ENCODE assay signal across 27 mouse cellular contexts in genomic region chr4:141118691-141119090, GRCm38 (mm10). TPM values are rescaled to one million over a fixed set of nuclear protein-coding genes. Genes with fewer than 3 reads are reported as not detected.
DNase-seq lines count a peak whose midpoint lies in the region; ATAC-seq and TF ChIP-seq lines count a peak whose summit lies in the region.
"Had no signal": no experiment of that assay in that cellular context is flagged by ENCODE, and none has a peak within 500 bp of the region (broad histone marks: within the 10 kb centered on the region; RNA-seq: fewer than 3 reads in every experiment).

No protein-coding gene starts in this region.

- TF ChIP-seq CTCF in kidney, postnatal 0 days (IDR thresholded peaks at IDR 0.05; ENCODE audit: low read depth): no peak
- no peak for TF ChIP-seq CTCF in E14TG2a.4 (conservative IDR thresholded peaks at IDR 0.05; ENCODE audit: low read length)

- DNase-seq in embryonic facial prominence, embryonic 10.5 days (ENCODE audit: low spot score): no peak
- no peak for DNase-seq in heart, adult 18-20 months
- no peak for DNase-seq in kidney, postnatal 0 days (ENCODE audit: low spot score)
- DNase-seq in lung, postnatal 36 days: no peak
- DNase-seq: adrenal gland, adult 2 months; gastrocnemius, postnatal 10 days; heart, adult 2 months; heart, postnatal 36 days; liver; thymus, adult 18-20 months; thymus, postnatal 36 days had no signal

- peaks cover 4% of the 10 kb centered on the region; the same call in 1 of the 2 replicates for H3K4me1 ChIP-seq in embryonic facial prominence, embryonic 13.5 days
- peaks cover 48% of the 10 kb centered on the region for H3K4me1 ChIP-seq in embryonic facial prominence, embryonic 10.5 days
- H3K4me1 ChIP-seq in heart, embryonic 16.5 days (ENCODE audit: control insufficient read depth, insufficient read depth, low read length): peaks cover 27% of the 10 kb centered on the region
- peaks cover 3% of the 10 kb centered on the region; the same call in 1 of the 2 replicates for H3K4me1 ChIP-seq in kidney, postnatal 0 days (replicated peaks; ENCODE audit: insufficient read depth, low read length)
- 0 out of 2 replicates have a peak, but pooled peaks cover 7% of the 10 kb centered on the region for H3K4me1 ChIP-seq in kidney, embryonic 14.5 days (ENCODE audit: control insufficient read depth, insufficient read depth, low read length)
- H3K4me1 ChIP-seq in E14TG2a.4 (replicated peaks; ENCODE audit: low read depth, low read length): peaks cover 98% of the 10 kb centered on the region

- H3K4me3 ChIP-seq in embryonic facial prominence, embryonic 13.5 days: no peak overlapping the region
- H3K4me3 ChIP-seq in embryonic facial prominence, embryonic 10.5 days: no peak overlapping the region
- H3K4me3 ChIP-seq in heart, embryonic 16.5 days (ENCODE audit: low read length): no peak overlapping the region
- no peak overlapping the region for H3K4me3 ChIP-seq in kidney, postnatal 0 days (replicated peaks; ENCODE audit: low read depth, low read length)
- H3K4me3 ChIP-seq in kidney, embryonic 14.5 days (ENCODE audit: low read length): no peak overlapping the region
- peak overlapping the region; percentile 8 for H3K4me3 ChIP-seq in E14TG2a.4 (replicated peaks; ENCODE audit: low read length)
- H3K4me3 ChIP-seq: forebrain, embryonic 15.5 days; heart, adult 2 months; limb, embryonic 10.5 days; liver, embryonic 15.5 days; lung, embryonic 15.5 days; midbrain, embryonic 10.5 days had no signal

- H3K9me3 ChIP-seq in embryonic facial prominence, embryonic 13.5 days: no peaks in the 10 kb centered on the region
- no peaks in the 10 kb centered on the region for H3K9me3 ChIP-seq in embryonic facial prominence, embryonic 10.5 days
- H3K9me3 ChIP-seq in heart, embryonic 16.5 days (replicated peaks; ENCODE audit: control insufficient read depth, low read length): no peaks in the 10 kb centered on the region
- no peaks in the 10 kb centered on the region for H3K9me3 ChIP-seq in kidney, postnatal 0 days (replicated peaks; ENCODE audit: low read length)
- no peaks in the 10 kb centered on the region for H3K9me3 ChIP-seq in kidney, embryonic 14.5 days (ENCODE audit: control insufficient read depth, low read length)
- H3K9me3 ChIP-seq in E14TG2a.4 (ENCODE audit: low read length): no peaks in the 10 kb centered on the region
- H3K9me3 ChIP-seq: forebrain, embryonic 15.5 days; G1E; limb, embryonic 10.5 days; liver, embryonic 15.5 days; lung, embryonic 15.5 days; midbrain, embryonic 10.5 days had no signal

- no peaks in the 10 kb centered on the region for H3K27me3 ChIP-seq in embryonic facial prominence, embryonic 13.5 days
- no peaks in the 10 kb centered on the region for H3K27me3 ChIP-seq in embryonic facial prominence, embryonic 10.5 days (replicated peaks; ENCODE audit: low read depth, poor library complexity, severe bottlenecking)
- H3K27me3 ChIP-seq in heart, embryonic 16.5 days (ENCODE audit: control insufficient read depth, insufficient read depth, low read length): no peaks in the 10 kb centered on the region
- H3K27me3 ChIP-seq in kidney, postnatal 0 days (ENCODE audit: insufficient read depth, low read length): no peaks in the 10 kb centered on the region
- no peaks in the 10 kb centered on the region for H3K27me3 ChIP-seq in kidney, embryonic 14.5 days (ENCODE audit: control insufficient read depth, insufficient read depth, low read length)
- H3K27me3 ChIP-seq in E14TG2a.4 (ENCODE audit: insufficient read depth, low read length): no peaks in the 10 kb centered on the region
- H3K27me3 ChIP-seq: forebrain, embryonic 15.5 days; liver, embryonic 15.5 days; lung, embryonic 15.5 days; Patski had no signal

- no peak for ATAC-seq in embryonic facial prominence, embryonic 13.5 days (ENCODE audit: insufficient number of reproducible peaks, insufficient read depth, low FRiP score, low TSS enrichment, low read depth)
- no peak for ATAC-seq in heart, embryonic 16.5 days (replicated peaks; ENCODE audit: extremely low read depth, insufficient read depth, low FRiP score)
- ATAC-seq in kidney, postnatal 0 days (replicated peaks; ENCODE audit: low FRiP score, low read depth): no peak
- ATAC-seq in kidney, embryonic 14.5 days (ENCODE audit: low FRiP score, low TSS enrichment): no peak
- ATAC-seq: CD4-positive, CD25-positive, alpha-beta regulatory T cell, adult 4 months; forebrain, embryonic 15.5 days; hindbrain, embryonic 16.5 days; intestine, embryonic 16.5 days; Patski had no signal

- 0 out of 2 replicates have a peak overlapping the region, but pooled peaks have one; percentile 21 for H3K9ac ChIP-seq in embryonic facial prominence, embryonic 13.5 days
- H3K9ac ChIP-seq in heart, embryonic 16.5 days (ENCODE audit: low read length): 0 out of 2 replicates have a peak overlapping the region, but pooled peaks have one; percentile 9
- no peak overlapping the region for H3K9ac ChIP-seq in kidney, postnatal 0 days (ENCODE audit: low read depth, low read length)
- H3K9ac ChIP-seq in kidney, embryonic 14.5 days (ENCODE audit: low read depth, low read length): no peak overlapping the region
- H3K9ac ChIP-seq: forebrain, embryonic 15.5 days; liver, embryonic 15.5 days; lung, embryonic 15.5 days had no signal

- H3K4me2 ChIP-seq in embryonic facial prominence, embryonic 13.5 days: no peak overlapping the region
- H3K4me2 ChIP-seq in heart, embryonic 16.5 days (ENCODE audit: low read depth, low read length): no peak overlapping the region
- no peak overlapping the region for H3K4me2 ChIP-seq in kidney, postnatal 0 days (ENCODE audit: low read length)
- no peak overlapping the region for H3K4me2 ChIP-seq in kidney, embryonic 14.5 days (replicated peaks; ENCODE audit: low read depth, low read length)
- H3K4me2 ChIP-seq: forebrain, embryonic 15.5 days; liver, embryonic 15.5 days; lung, embryonic 15.5 days had no signal

- WGBS in embryonic facial prominence, embryonic 13.5 days: 85% methylated on average over 4 of the region's 4 CpGs
- WGBS in embryonic facial prominence, embryonic 10.5 days: 78% methylated on average over 4 of the region's 4 CpGs
- WGBS in heart, embryonic 16.5 days: 58% methylated on average over 4 of the region's 4 CpGs
- 57% methylated on average over 4 of the region's 4 CpGs for WGBS in kidney, postnatal 0 days
- 81% methylated on average over 4 of the region's 4 CpGs for WGBS in kidney, embryonic 14.5 days

- peaks cover 53% of the 10 kb centered on the region for H3K36me3 ChIP-seq in embryonic facial prominence, embryonic 13.5 days
- H3K36me3 ChIP-seq in embryonic facial prominence, embryonic 10.5 days (replicated peaks): peaks cover 83% of the 10 kb centered on the region
- H3K36me3 ChIP-seq in heart, embryonic 16.5 days (ENCODE audit: control insufficient read depth, insufficient read depth): peaks cover 32% of the 10 kb centered on the region
- H3K36me3 ChIP-seq in kidney, postnatal 0 days (ENCODE audit: insufficient read depth, low read length): peaks cover 33% of the 10 kb centered on the region
- peaks cover 53% of the 10 kb centered on the region for H3K36me3 ChIP-seq in kidney, embryonic 14.5 days (ENCODE audit: control insufficient read depth, insufficient read depth, low read length)
- peaks cover 91% of the 10 kb centered on the region for H3K36me3 ChIP-seq in E14TG2a.4 (ENCODE audit: insufficient read depth, low read length)

- H3K27ac ChIP-seq in embryonic facial prominence, embryonic 13.5 days: no peak overlapping the region
- no peak overlapping the region for H3K27ac ChIP-seq in embryonic facial prominence, embryonic 10.5 days (replicated peaks)
- H3K27ac ChIP-seq in heart, embryonic 16.5 days (ENCODE audit: low read length): no peak overlapping the region
- H3K27ac ChIP-seq in kidney, postnatal 0 days: 0 out of 2 replicates have a peak overlapping the region, but pooled peaks have one; percentile 42
- H3K27ac ChIP-seq in kidney, embryonic 14.5 days (ENCODE audit: low read depth, low read length): no peak overlapping the region
- H3K27ac ChIP-seq: forebrain, embryonic 15.5 days; heart, adult 2 months; limb, embryonic 10.5 days; liver, embryonic 15.5 days; lung, embryonic 15.5 days had no signal

RNA-seq across cellular contexts. Expression of gene Szrd1, which starts 20.9 kb away (rescaled TPM):
- 40.5 and 42.4 TPM in 2 replicates for polyA plus RNA-seq in embryonic facial prominence, embryonic 13.5 days (2015; fragmentation: Nextera tagmentation; extraction: Ambion mirVana)
- 37.4 and 39.0 TPM in 2 replicates for polyA plus RNA-seq in embryonic facial prominence, embryonic 10.5 days (2016; fragmentation: Nextera tagmentation; extraction: Ambion mirVana)
- 29.5 and 33.9 TPM in 2 replicates for polyA plus RNA-seq in heart, embryonic 16.5 days (2015; fragmentation: Nextera tagmentation; extraction: Ambion mirVana)
- 10 to 100 TPM; 87.6 to 95.7 TPM for total RNA-seq in heart, adult 18-20 months (2021)
- polyA plus RNA-seq in kidney, postnatal 0 days (2015; fragmentation: Nextera tagmentation; extraction: Ambion mirVana): 38.0 and 40.4 TPM in 2 replicates
- 23.3 and 46.4 TPM in 2 replicates for polyA plus RNA-seq in kidney, embryonic 14.5 days (2014; fragmentation: Nextera tagmentation; extraction: Ambion mirVana)

RNA-seq across cellular contexts. Expression of gene Fbxo42, which starts 29.0 kb away (rescaled TPM):
- polyA plus RNA-seq in embryonic facial prominence, embryonic 13.5 days (2015; fragmentation: Nextera tagmentation; extraction: Ambion mirVana): 23.3 and 24.2 TPM in 2 replicates
- 29.3 and 30.6 TPM in 2 replicates for polyA plus RNA-seq in embryonic facial prominence, embryonic 10.5 days (2016; fragmentation: Nextera tagmentation; extraction: Ambion mirVana)
- polyA plus RNA-seq in heart, embryonic 16.5 days (2015; fragmentation: Nextera tagmentation; extraction: Ambion mirVana): 12.8 and 14.5 TPM in 2 replicates
- 10 to 100 TPM; 10.4 to 10.8 TPM for total RNA-seq in heart, adult 18-20 months (2021)
- 14.6 and 16.1 TPM in 2 replicates for polyA plus RNA-seq in kidney, postnatal 0 days (2015; fragmentation: Nextera tagmentation; extraction: Ambion mirVana)
- polyA plus RNA-seq in kidney, embryonic 14.5 days (2014; fragmentation: Nextera tagmentation; extraction: Ambion mirVana): 22.0 and 26.8 TPM in 2 replicates

RNA-seq across cellular contexts. Expression of gene Spata21, which starts 30.6 kb away (rescaled TPM):
- 0.22 and 0.32 TPM in 2 replicates for polyA plus RNA-seq in embryonic facial prominence, embryonic 13.5 days (2015; fragmentation: Nextera tagmentation; extraction: Ambion mirVana)
- polyA plus RNA-seq in embryonic facial prominence, embryonic 10.5 days (2016; fragmentation: Nextera tagmentation; extraction: Ambion mirVana): 0.05 and 0.11 TPM in 2 replicates
- polyA plus RNA-seq in heart, embryonic 16.5 days (2015; fragmentation: Nextera tagmentation; extraction: Ambion mirVana): 0.08 TPM in 1 of 2 replicates, not detected in the other
- not detected for total RNA-seq in heart, adult 18-20 months (2021)
- polyA plus RNA-seq in kidney, postnatal 0 days (2015; fragmentation: Nextera tagmentation; extraction: Ambion mirVana): 0.54 and 0.55 TPM in 2 replicates
- 0.27 and 0.95 TPM in 2 replicates for polyA plus RNA-seq in kidney, embryonic 14.5 days (2014; fragmentation: Nextera tagmentation; extraction: Ambion mirVana)
- total RNA-seq: adrenal gland, adult 2 months; G1E; gastrocnemius, postnatal 10 days; heart, adult 2 months; heart, postnatal 36 days had no signal
- polyA plus RNA-seq: adrenal gland, adult 2 months; G1E; intestine, embryonic 16.5 days; large intestine, adult 2 months; liver, embryonic 15.5 days; Patski; small intestine, adult 2 months had no signal

RNA-seq across cellular contexts. Expression of gene Necap2, which starts 40.5 kb away (rescaled TPM):
- polyA plus RNA-seq in embryonic facial prominence, embryonic 13.5 days (2015; fragmentation: Nextera tagmentation; extraction: Ambion mirVana): 76.7 and 83.5 TPM in 2 replicates
- 65.6 and 69.4 TPM in 2 replicates for polyA plus RNA-seq in embryonic facial prominence, embryonic 10.5 days (2016; fragmentation: Nextera tagmentation; extraction: Ambion mirVana)
- polyA plus RNA-seq in heart, embryonic 16.5 days (2015; fragmentation: Nextera tagmentation; extraction: Ambion mirVana): 49.8 and 50.1 TPM in 2 replicates
- 10 to 100 TPM; 13.4 to 14.5 TPM for total RNA-seq in heart, adult 18-20 months (2021)
- polyA plus RNA-seq in kidney, postnatal 0 days (2015; fragmentation: Nextera tagmentation; extraction: Ambion mirVana): 87.6 and 93.1 TPM in 2 replicates
- 64.4 and 79.8 TPM in 2 replicates for polyA plus RNA-seq in kidney, embryonic 14.5 days (2014; fragmentation: Nextera tagmentation; extraction: Ambion mirVana)

RNA-seq across cellular contexts. Expression of gene Crocc, which starts 58.3 kb away (rescaled TPM):
- 6.1 and 7.8 TPM in 2 replicates for polyA plus RNA-seq in embryonic facial prominence, embryonic 13.5 days (2015; fragmentation: Nextera tagmentation; extraction: Ambion mirVana)
- 11.0 and 11.3 TPM in 2 replicates for polyA plus RNA-seq in embryonic facial prominence, embryonic 10.5 days (2016; fragmentation: Nextera tagmentation; extraction: Ambion mirVana)
- polyA plus RNA-seq in heart, embryonic 16.5 days (2015; fragmentation: Nextera tagmentation; extraction: Ambion mirVana): 3.0 and 4.2 TPM in 2 replicates
- total RNA-seq in heart, adult 18-20 months (2021): 1 to 10 TPM; 4.1 to 4.3 TPM
- polyA plus RNA-seq in kidney, postnatal 0 days (2015; fragmentation: Nextera tagmentation; extraction: Ambion mirVana): 5.9 and 7.8 TPM in 2 replicates
- polyA plus RNA-seq in kidney, embryonic 14.5 days (2014; fragmentation: Nextera tagmentation; extraction: Ambion mirVana): 10.3 and 13.2 TPM in 2 replicates

Comparison
In these comparisons a context has a peak if more than half of its experiments do, and no peak if none do; other contexts are left out.
1. H3K9ac ChIP-seq: peak in embryonic facial prominence, embryonic 13.5 days (single experiment) and heart, embryonic 16.5 days (single experiment); none in kidney, postnatal 0 days (single experiment) and kidney, embryonic 14.5 days (single experiment).